In genomic region chr6:85502911-85503250, GRCm38 (mm10) we compare ENCODE assay signal across 8 mouse cellular contexts. TPM values are rescaled to one million over a fixed set of nuclear protein-coding genes. Genes with fewer than 3 reads are reported as not detected.
DNase-seq lines count a peak whose midpoint lies in the region; ATAC-seq lines count a peak whose summit lies in the region.

Gene Fbxo41, minus strand, starts transcription at chr6:85502994.

- no peak within 1 kb of the TSS for H3K27ac ChIP-seq in heart, embryonic 11.5 days (ENCODE audit: low read depth, low read length)
- peak within 1 kb of the TSS; percentile 74 for H3K27ac ChIP-seq in hindbrain, embryonic 14.5 days
- peak within 1 kb of the TSS; percentile 59; the same call in 1 of the 2 replicates for H3K27ac ChIP-seq in limb, embryonic 11.5 days (replicated peaks; ENCODE audit: low read depth, low read length)
- H3K27ac ChIP-seq in neural tube, embryonic 12.5 days, result no peak within 1 kb of the TSS

- H3K4me2 ChIP-seq in heart, embryonic 11.5 days, result peak within 1 kb of the TSS; percentile 98
- H3K4me2 ChIP-seq in hindbrain, embryonic 14.5 days (replicated peaks), result peak within 1 kb of the TSS; percentile 63
- H3K4me2 ChIP-seq in limb, embryonic 11.5 days (ENCODE audit: low read depth, severe bottlenecking), result peak within 1 kb of the TSS; percentile 88
- H3K4me2 ChIP-seq in neural tube, embryonic 12.5 days (replicated peaks), result peak within 1 kb of the TSS; percentile 83

- H3K4me3 ChIP-seq in heart, embryonic 11.5 days (ENCODE audit: low read depth, low read length), result peak within 1 kb of the TSS; percentile 73
- peak within 1 kb of the TSS; percentile 82 for H3K4me3 ChIP-seq in hindbrain, embryonic 14.5 days (replicated peaks; ENCODE audit: low read length)
- peak within 1 kb of the TSS; percentile 75 for H3K4me3 ChIP-seq in limb, embryonic 11.5 days (ENCODE audit: low read depth, low read length)
- H3K4me3 ChIP-seq in neural tube, embryonic 12.5 days, result peak within 1 kb of the TSS; percentile 55

- H3K4me1 ChIP-seq in heart, embryonic 11.5 days (ENCODE audit: control insufficient read depth, insufficient read depth, low read length), result peaks cover 5% of the 10 kb centered on the region; the same call in 1 of the 2 replicates
- peaks cover 4% of the 10 kb centered on the region; the same call in 1 of the 2 replicates for H3K4me1 ChIP-seq in hindbrain, embryonic 14.5 days (replicated peaks; ENCODE audit: control insufficient read depth, insufficient read depth, low read length)
- peaks cover 19% of the 10 kb centered on the region for H3K4me1 ChIP-seq in limb, embryonic 11.5 days (ENCODE audit: control insufficient read depth, insufficient read depth, low read length)
- H3K4me1 ChIP-seq in neural tube, embryonic 12.5 days, result peaks cover 17% of the 10 kb centered on the region

- DNase-seq in heart, postnatal 25 days (ENCODE audit: low spot score), result no peak
- peak; percentile 67 for DNase-seq in NIH3T3 (ENCODE audit: low read depth)
- DNase-seq in embryo, embryonic 11 days, result peak; percentile 75
- peak; percentile 74 for DNase-seq in hindbrain, embryonic 14.5 days (ENCODE audit: low spot score)
- peak; percentile 70 for DNase-seq in limb, embryonic 11.5 days (ENCODE audit: low spot score)
- no peak for DNase-seq in urinary bladder, adult 2 months (ENCODE audit: low spot score)

- H3K9me3 ChIP-seq in heart, embryonic 11.5 days (replicated peaks; ENCODE audit: control insufficient read depth, low read length), result no peaks in the 10 kb centered on the region
- H3K9me3 ChIP-seq in hindbrain, embryonic 14.5 days (ENCODE audit: control insufficient read depth, low read length), result no peaks in the 10 kb centered on the region
- H3K9me3 ChIP-seq in limb, embryonic 11.5 days (ENCODE audit: control insufficient read depth, low read length), result no peaks in the 10 kb centered on the region
- no peaks in the 10 kb centered on the region for H3K9me3 ChIP-seq in neural tube, embryonic 12.5 days

- intact Hi-C loops in heart, postnatal 25 days (cut with DNase I), result no loop called here

- H3K36me3 ChIP-seq in heart, embryonic 11.5 days (ENCODE audit: control insufficient read depth, insufficient read depth, low read length), result no peaks in the 10 kb centered on the region
- H3K36me3 ChIP-seq in hindbrain, embryonic 14.5 days (replicated peaks; ENCODE audit: control insufficient read depth, insufficient read depth), result no peaks in the 10 kb centered on the region
- no peaks in the 10 kb centered on the region for H3K36me3 ChIP-seq in limb, embryonic 11.5 days (ENCODE audit: control insufficient read depth, insufficient read depth, low read length)
- no peaks in the 10 kb centered on the region for H3K36me3 ChIP-seq in neural tube, embryonic 12.5 days

- ATAC-seq in heart, embryonic 11.5 days (replicated peaks; ENCODE audit: insufficient number of reproducible peaks, low FRiP score, low TSS enrichment), result peak; percentile 61
- ATAC-seq in hindbrain, embryonic 14.5 days (ENCODE audit: low FRiP score), result peak; percentile 92
- peak; percentile 59; the same call in 1 of the 2 replicates for ATAC-seq in limb, embryonic 11.5 days (ENCODE audit: insufficient number of reproducible peaks, low FRiP score, low TSS enrichment, low read depth)
- ATAC-seq in neural tube, embryonic 12.5 days (ENCODE audit: low FRiP score, low read depth), result peak; percentile 80

- peak within 1 kb of the TSS; percentile 56; the same call in 1 of the 2 replicates for H3K9ac ChIP-seq in heart, embryonic 11.5 days (ENCODE audit: low read depth, low read length)
- H3K9ac ChIP-seq in hindbrain, embryonic 14.5 days, result peak within 1 kb of the TSS; percentile 87
- peak within 1 kb of the TSS; percentile 75 for H3K9ac ChIP-seq in limb, embryonic 11.5 days (ENCODE audit: low read length)
- peak within 1 kb of the TSS; percentile 72 for H3K9ac ChIP-seq in neural tube, embryonic 12.5 days

- WGBS in heart, embryonic 11.5 days (ENCODE audit: insufficient replicate concordance), result 1% methylated on average over 17 of the region's 22 CpGs
- WGBS in hindbrain, embryonic 14.5 days, result 1% methylated on average over 13 of the region's 22 CpGs
- 1% methylated on average over 16 of the region's 22 CpGs for WGBS in limb, embryonic 11.5 days
- under 1% methylated on average over 21 of the region's 22 CpGs for WGBS in neural tube, embryonic 12.5 days

- peaks cover 62% of the 10 kb centered on the region for H3K27me3 ChIP-seq in heart, embryonic 11.5 days (ENCODE audit: control insufficient read depth, insufficient read depth, low read length)
- H3K27me3 ChIP-seq in hindbrain, embryonic 14.5 days (ENCODE audit: control insufficient read depth, insufficient read depth, low read length), result no peaks in the 10 kb centered on the region; the same call in 1 of the 2 replicates
- peaks cover 7% of the 10 kb centered on the region for H3K27me3 ChIP-seq in limb, embryonic 11.5 days (ENCODE audit: control insufficient read depth, insufficient read depth, low read length)
- H3K27me3 ChIP-seq in neural tube, embryonic 12.5 days (replicated peaks), result peaks cover 22% of the 10 kb centered on the region

RNA-seq across cellular contexts. Expression of gene Fbxo41, which starts in this region (rescaled TPM):
- 0.06 TPM in 1 of 2 replicates, not detected in the other for polyA plus RNA-seq in heart, embryonic 11.5 days (2014; fragmentation: Nextera tagmentation; extraction: Ambion mirVana)
- not detected for total RNA-seq in heart, postnatal 25 days (2021)
- polyA plus RNA-seq in hindbrain, embryonic 14.5 days (2014; fragmentation: Nextera tagmentation; extraction: Ambion mirVana), result 10.3 and 12.7 TPM in 2 replicates
- polyA plus RNA-seq in limb, embryonic 11.5 days (2014; fragmentation: Nextera tagmentation; extraction: Ambion mirVana), result 1.5 and 1.7 TPM in 2 replicates
- polyA plus RNA-seq in neural tube, embryonic 12.5 days (2016; fragmentation: Nextera tagmentation; extraction: Ambion mirVana), result 2.6 and 2.7 TPM in 2 replicates
- polyA plus RNA-seq in urinary bladder, adult 2 months (2012; rRNA removed), result 2.2 TPM in 2 replicates

Comparison
In these comparisons a context has a peak if more than half of its experiments do, and no peak if none do; other contexts are left out.
1. Peak in ATAC-seq, H3K4me3 ChIP-seq, H3K9ac ChIP-seq and H3K4me2 ChIP-seq in heart, embryonic 11.5 days; RNA of the gene not detected or under 1 TPM.
2. H3K27ac ChIP-seq: peak in hindbrain, embryonic 14.5 days (single experiment) and limb, embryonic 11.5 days (single experiment); none in heart, embryonic 11.5 days (single experiment) and neural tube, embryonic 12.5 days (single experiment).
3. DNase-seq: peak in NIH3T3 (single experiment), embryo, embryonic 11 days (single experiment), hindbrain, embryonic 14.5 days (single experiment) and limb, embryonic 11.5 days (single experiment); none in heart, postnatal 25 days (single experiment) and urinary bladder, adult 2 months (single experiment).
4. Peak in every context shown above with its lines, with median percentiles within 50 percentile points of each other: ATAC-seq, H3K4me2 ChIP-seq, H3K4me3 ChIP-seq and H3K9ac ChIP-seq.